Mouse (Mus musculus): ENCODE measurements around the gene Pde5a. TPM values are rescaled to one million over a fixed set of nuclear protein-coding genes. Genes with fewer than 3 reads are reported as not detected.

The Pde5a gene
- polyA plus RNA-seq, 1 experiment from 2014 or later: 17.0 TPM

- Histone ChIP-seq H3K27ac (ENCODE audit: low read length) (peak overlapping the region; percentile 79), H3K4me2 (ENCODE audit: low read depth, low read length) (no peak overlapping the region), H3K9me3 (replicated peaks; ENCODE audit: control insufficient read depth, low read length) (no peaks in the 10 kb centered on the region), H3K9ac (ENCODE audit: low read length) (no peak overlapping the region), H3K4me3 (replicated peaks; ENCODE audit: low read length) (no peak overlapping the region), H3K27me3 (ENCODE audit: control insufficient read depth, insufficient read depth, low read length) (no peaks in the 10 kb centered on the region), H3K36me3 (ENCODE audit: control insufficient read depth, insufficient read depth, low read length) (no peaks in the 10 kb centered on the region), H3K4me1 (ENCODE audit: control insufficient read depth, insufficient read depth, low read length) (peaks cover 5% of the 10 kb centered on the region)
- WGBS: 52% methylated on average over 6 of the region's 6 CpGs
- ATAC-seq (ENCODE audit: insufficient read depth, low FRiP score): no peak
These were observed 20.3 kb upstream of the Pde5a start for GRCm38 (mm10) chr3:122708485-122708884.

- WGBS: 58% methylated on average over 3 of the region's 3 CpGs
- no peaks in the 10 kb centered on the region for H3K27me3 ChIP-seq (ENCODE audit: control insufficient read depth, insufficient read depth, low read length)
- H3K4me1 ChIP-seq (ENCODE audit: control insufficient read depth, insufficient read depth, low read length): peaks cover 3% of the 10 kb centered on the region; the same call in 1 of the 2 replicates
- ATAC-seq (ENCODE audit: insufficient read depth, low FRiP score): peak; percentile 60; the same call in 1 of the 2 replicates
- no peaks in the 10 kb centered on the region for H3K9me3 ChIP-seq (replicated peaks; ENCODE audit: control insufficient read depth, low read length)
- H3K4me3 ChIP-seq (replicated peaks; ENCODE audit: low read length): no peak overlapping the region
- no peak overlapping the region for H3K4me2 ChIP-seq (ENCODE audit: low read depth, low read length)
- H3K27ac ChIP-seq (ENCODE audit: low read length): peak overlapping the region; percentile 50; the same call in 1 of the 2 replicates
- no peak overlapping the region for H3K9ac ChIP-seq (ENCODE audit: low read length)
- H3K36me3 ChIP-seq (ENCODE audit: control insufficient read depth, insufficient read depth, low read length): no peaks in the 10 kb centered on the region
These were observed 18.6 kb upstream of the Pde5a start for GRCm38 (mm10) chr3:122710141-122710540.

GRCm38 (mm10) chr3:122718631-122719030 is 10.1 kb upstream of the Pde5a start:
- Histone ChIP-seq H3K27ac (ENCODE audit: low read length) (no peak overlapping the region), H3K4me1 (ENCODE audit: control insufficient read depth, insufficient read depth, low read length) (no peaks in the 10 kb centered on the region), H3K9me3 (replicated peaks; ENCODE audit: control insufficient read depth, low read length) (no peaks in the 10 kb centered on the region), H3K27me3 (ENCODE audit: control insufficient read depth, insufficient read depth, low read length) (no peaks in the 10 kb centered on the region), H3K9ac (ENCODE audit: low read length) (no peak overlapping the region), H3K4me2 (ENCODE audit: low read depth, low read length) (no peak overlapping the region), H3K4me3 (replicated peaks; ENCODE audit: low read length) (no peak overlapping the region), H3K36me3 (ENCODE audit: control insufficient read depth, insufficient read depth, low read length) (no peaks in the 10 kb centered on the region)
- no peak for ATAC-seq (ENCODE audit: insufficient read depth, low FRiP score)
- WGBS: 72% methylated on average over 2 of the region's 2 CpGs

GRCm38 (mm10) chr3:122721522-122721921 is 7.2 kb upstream of the Pde5a start:
- H3K36me3 ChIP-seq (ENCODE audit: control insufficient read depth, insufficient read depth, low read length): no peaks in the 10 kb centered on the region
- no peaks in the 10 kb centered on the region for H3K27me3 ChIP-seq (ENCODE audit: control insufficient read depth, insufficient read depth, low read length)
- no peak overlapping the region for H3K9ac ChIP-seq (ENCODE audit: low read length)
- H3K4me3 ChIP-seq (replicated peaks; ENCODE audit: low read length): no peak overlapping the region
- WGBS: 66% methylated on average over 9 of the region's 9 CpGs
- no peak overlapping the region for H3K4me2 ChIP-seq (ENCODE audit: low read depth, low read length)
- no peaks in the 10 kb centered on the region for H3K4me1 ChIP-seq (ENCODE audit: control insufficient read depth, insufficient read depth, low read length)
- no peak overlapping the region for H3K27ac ChIP-seq (ENCODE audit: low read length)
- ATAC-seq (ENCODE audit: insufficient read depth, low FRiP score): no peak
- H3K9me3 ChIP-seq (replicated peaks; ENCODE audit: control insufficient read depth, low read length): no peaks in the 10 kb centered on the region

- H3K9ac ChIP-seq (ENCODE audit: low read length): peak overlapping the region; percentile 91
- under 1% methylated on average over 22 of the region's 22 CpGs for WGBS
- no peaks in the 10 kb centered on the region for H3K27me3 ChIP-seq (ENCODE audit: control insufficient read depth, insufficient read depth, low read length)
- peak overlapping the region; percentile 87 for H3K4me3 ChIP-seq (replicated peaks; ENCODE audit: low read length)
- H3K4me2 ChIP-seq (ENCODE audit: low read depth, low read length): peak overlapping the region; percentile 71
- H3K36me3 ChIP-seq (ENCODE audit: control insufficient read depth, insufficient read depth, low read length): no peaks in the 10 kb centered on the region
- peak overlapping the region; percentile 98 for H3K27ac ChIP-seq (ENCODE audit: low read length)
- no peaks in the 10 kb centered on the region for H3K9me3 ChIP-seq (replicated peaks; ENCODE audit: control insufficient read depth, low read length)
- ATAC-seq (ENCODE audit: insufficient read depth, low FRiP score): peak; percentile 81
- H3K4me1 ChIP-seq (ENCODE audit: control insufficient read depth, insufficient read depth, low read length): no peaks in the 10 kb centered on the region; the same call in 1 of the 2 replicates
These were observed 833 bp downstream of the Pde5a start for GRCm38 (mm10) chr3:122729601-122729959.

- ATAC-seq (ENCODE audit: insufficient read depth, low FRiP score): peak; percentile 86
These were observed 1.4 kb downstream of the Pde5a start for GRCm38 (mm10) chr3:122729960-122730740.

GRCm38 (mm10) chr3:122730741-122731235 is 2.0 kb downstream of the Pde5a start:
- H3K9ac ChIP-seq (ENCODE audit: low read length): peak overlapping the region; percentile 91
- WGBS: 1% methylated on average over 13 of the region's 13 CpGs
- no peaks in the 10 kb centered on the region for H3K36me3 ChIP-seq (ENCODE audit: control insufficient read depth, insufficient read depth, low read length)
- ATAC-seq (ENCODE audit: insufficient read depth, low FRiP score): no peak
- H3K4me1 ChIP-seq (ENCODE audit: control insufficient read depth, insufficient read depth, low read length): peaks cover 4% of the 10 kb centered on the region
- H3K9me3 ChIP-seq (replicated peaks; ENCODE audit: control insufficient read depth, low read length): no peaks in the 10 kb centered on the region
- H3K4me3 ChIP-seq (replicated peaks; ENCODE audit: low read length): peak overlapping the region; percentile 87
- H3K27me3 ChIP-seq (ENCODE audit: control insufficient read depth, insufficient read depth, low read length): no peaks in the 10 kb centered on the region
- peak overlapping the region; percentile 71 for H3K4me2 ChIP-seq (ENCODE audit: low read depth, low read length)
- H3K27ac ChIP-seq (ENCODE audit: low read length): peak overlapping the region; percentile 98

More at GRCm38 (mm10) chr3:122729960-122730740, 1.4 kb downstream of the Pde5a start:
- H3K9me3 ChIP-seq (replicated peaks; ENCODE audit: control insufficient read depth, low read length): no peaks in the 10 kb centered on the region
- no peaks in the 10 kb centered on the region for H3K36me3 ChIP-seq (ENCODE audit: control insufficient read depth, insufficient read depth, low read length)
- H3K27ac ChIP-seq (ENCODE audit: low read length): peak overlapping the region; percentile 98
- peak overlapping the region; percentile 71 for H3K4me2 ChIP-seq (ENCODE audit: low read depth, low read length)
- no peaks in the 10 kb centered on the region for H3K27me3 ChIP-seq (ENCODE audit: control insufficient read depth, insufficient read depth, low read length)
- no peaks in the 10 kb centered on the region; the same call in 1 of the 2 replicates for H3K4me1 ChIP-seq (ENCODE audit: control insufficient read depth, insufficient read depth, low read length)
- H3K9ac ChIP-seq (ENCODE audit: low read length): peak overlapping the region; percentile 91
- under 1% methylated on average over 92 of the region's 92 CpGs for WGBS
- H3K4me3 ChIP-seq (replicated peaks; ENCODE audit: low read length): peak overlapping the region; percentile 87

- Histone ChIP-seq H3K9ac (ENCODE audit: low read length) (peak overlapping the region; percentile 46; the same call in 1 of the 2 replicates), H3K4me2 (ENCODE audit: low read depth, low read length) (peak overlapping the region; percentile 71), H3K9me3 (replicated peaks; ENCODE audit: control insufficient read depth, low read length) (no peaks in the 10 kb centered on the region), H3K27me3 (ENCODE audit: control insufficient read depth, insufficient read depth, low read length) (no peaks in the 10 kb centered on the region), H3K4me3 (replicated peaks; ENCODE audit: low read length) (no peak overlapping the region; the same call in 1 of the 2 replicates), H3K4me1 (ENCODE audit: control insufficient read depth, insufficient read depth, low read length) (peaks cover 11% of the 10 kb centered on the region), H3K36me3 (ENCODE audit: control insufficient read depth, insufficient read depth, low read length) (no peaks in the 10 kb centered on the region), H3K27ac (ENCODE audit: low read length) (0 out of 2 replicates have a peak overlapping the region, but pooled peaks have one; percentile 42)
- no peak for ATAC-seq (ENCODE audit: insufficient read depth, low FRiP score)
- WGBS: 54% methylated on average over 3 of the region's 3 CpGs
These were observed 5.1 kb downstream of the Pde5a start for GRCm38 (mm10) chr3:122733806-122734205.

- no peak overlapping the region for H3K4me3 ChIP-seq (replicated peaks; ENCODE audit: low read length)
- no peak overlapping the region for H3K27ac ChIP-seq (ENCODE audit: low read length)
- 70% methylated on average over 6 of the region's 6 CpGs for WGBS
- no peak overlapping the region for H3K4me2 ChIP-seq (ENCODE audit: low read depth, low read length)
- H3K27me3 ChIP-seq (ENCODE audit: control insufficient read depth, insufficient read depth, low read length): no peaks in the 10 kb centered on the region
- no peak for ATAC-seq (ENCODE audit: insufficient read depth, low FRiP score)
- H3K4me1 ChIP-seq (ENCODE audit: control insufficient read depth, insufficient read depth, low read length): peaks cover 11% of the 10 kb centered on the region
- H3K36me3 ChIP-seq (ENCODE audit: control insufficient read depth, insufficient read depth, low read length): no peaks in the 10 kb centered on the region
- no peaks in the 10 kb centered on the region for H3K9me3 ChIP-seq (replicated peaks; ENCODE audit: control insufficient read depth, low read length)
- no peak overlapping the region for H3K9ac ChIP-seq (ENCODE audit: low read length)
These were observed 5.6 kb downstream of the Pde5a start for GRCm38 (mm10) chr3:122734329-122734728.

All from stomach, embryonic 16.5 days (tissue).